Mouse (Mus musculus) ES-CJ7 (cell line): Measurements from ENCODE around the gene Jam2.

Experiments used
- DNase-seq: peaks from one replicate; pipeline ENCODE4 v3.0.0; 2011; ENCODE audit warnings: low read depth, low spot score

The Jam2 gene

DNA sequence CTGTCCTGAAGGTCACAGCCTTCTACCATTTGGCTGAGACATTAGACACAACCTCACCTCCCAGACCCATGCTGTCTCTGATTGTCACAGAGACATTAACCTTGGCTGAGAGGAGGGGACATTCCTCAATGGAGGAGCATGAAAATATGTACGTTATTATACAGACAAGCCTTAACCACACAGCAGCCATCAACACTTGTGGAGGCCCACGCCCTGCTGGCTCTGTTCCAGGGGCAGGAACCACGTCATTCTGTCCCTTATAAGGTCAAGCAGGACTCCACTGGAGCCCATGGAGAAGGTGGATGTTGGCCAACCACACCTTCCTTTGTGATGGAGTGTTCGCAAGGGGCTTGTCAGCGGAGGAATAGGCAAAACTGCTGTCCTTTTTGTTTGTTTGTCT is 5.8 kb downstream of the Jam2 start:
- DNase-seq, result peak; percentile 91

DNA sequence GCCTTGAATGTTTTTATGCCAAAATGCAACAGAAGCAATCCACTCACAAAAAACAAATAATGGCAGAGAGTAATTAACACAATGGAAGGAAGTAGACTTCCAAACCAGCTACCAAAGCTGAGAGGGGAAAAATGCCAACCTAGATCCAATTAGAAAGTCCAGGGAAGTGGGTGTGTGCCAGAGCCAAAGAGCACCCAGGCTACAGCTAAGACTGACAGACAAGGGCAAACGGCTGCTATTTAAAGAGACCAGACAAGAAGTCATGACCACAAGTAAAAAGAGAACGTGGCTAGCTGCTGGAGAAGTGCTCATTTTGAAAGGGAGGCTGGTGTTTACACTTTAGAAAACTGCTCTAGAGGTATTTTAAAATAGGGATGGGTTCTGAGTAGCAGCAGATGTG is 9.4 kb downstream of the Jam2 start:
- peak; percentile 49 for DNase-seq

DNA sequence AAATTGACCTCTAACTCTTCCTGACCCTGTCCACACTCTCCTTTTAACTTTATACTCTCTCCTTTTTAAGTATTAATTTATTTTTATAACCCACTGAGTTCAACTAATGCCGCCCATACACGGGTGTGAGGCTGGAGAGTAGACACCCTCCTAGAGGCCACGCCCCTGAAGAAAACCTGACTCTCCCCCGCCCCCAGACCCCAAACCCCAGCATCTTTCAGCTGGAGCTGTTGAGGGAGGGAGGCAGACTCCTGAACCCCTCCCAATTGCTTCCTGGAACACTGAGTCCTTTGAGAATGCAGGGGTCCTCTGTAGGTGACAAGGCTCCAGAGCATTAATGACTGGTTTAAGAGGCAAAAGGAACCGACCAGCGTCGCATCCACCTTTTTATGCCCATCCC is 11.0 kb downstream of the Jam2 start:
- DNase-seq, result peak; percentile 61

DNA sequence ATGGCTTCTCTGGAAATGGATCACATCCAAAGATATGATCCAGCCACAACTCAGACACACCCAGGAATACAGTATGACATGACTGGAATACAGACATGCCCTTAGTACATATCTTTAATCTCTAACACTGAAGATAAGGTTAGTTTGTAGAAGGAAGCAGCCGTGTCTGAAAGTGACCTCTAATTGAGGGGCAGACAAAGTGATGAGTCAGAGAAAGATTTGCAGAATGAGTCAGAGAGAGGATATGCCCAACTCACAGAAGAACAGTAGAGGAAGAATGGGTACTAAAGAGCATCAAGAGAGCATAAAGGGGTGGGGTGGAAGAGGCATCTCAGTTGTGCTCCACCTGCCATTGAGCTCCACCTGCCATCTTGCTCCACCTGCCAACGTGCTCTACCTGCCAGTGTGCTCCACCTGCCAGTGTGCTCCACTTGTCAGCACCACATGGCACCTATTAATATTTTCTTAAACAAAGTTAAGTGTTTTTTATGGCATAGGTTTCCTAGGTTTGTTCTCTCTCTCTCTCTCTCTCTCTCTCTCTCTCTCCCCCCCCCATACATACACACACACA is 16.8 kb downstream of the Jam2 start:
- DNase-seq, result no peak

DNA sequence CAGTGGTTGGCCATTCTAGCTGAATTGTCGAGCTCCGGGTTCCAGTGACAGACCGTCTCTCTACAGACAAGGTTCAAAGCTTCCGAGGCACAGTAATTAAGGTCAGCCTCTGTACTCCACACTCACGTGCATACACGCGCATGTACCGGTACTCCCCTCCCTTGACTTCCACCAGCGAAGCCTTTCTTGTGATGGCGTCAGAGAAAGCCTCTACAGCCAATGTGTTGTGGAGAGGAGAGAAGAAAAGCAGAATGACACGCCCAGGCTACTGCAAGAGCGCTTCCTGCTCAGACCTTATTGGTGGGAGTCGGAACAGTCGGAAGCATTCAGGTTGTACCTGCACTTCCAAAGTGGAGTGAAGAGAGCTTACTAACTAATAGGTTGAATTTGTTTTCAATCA is 19.5 kb downstream of the Jam2 start:
- peak; percentile 85 for DNase-seq

DNA sequence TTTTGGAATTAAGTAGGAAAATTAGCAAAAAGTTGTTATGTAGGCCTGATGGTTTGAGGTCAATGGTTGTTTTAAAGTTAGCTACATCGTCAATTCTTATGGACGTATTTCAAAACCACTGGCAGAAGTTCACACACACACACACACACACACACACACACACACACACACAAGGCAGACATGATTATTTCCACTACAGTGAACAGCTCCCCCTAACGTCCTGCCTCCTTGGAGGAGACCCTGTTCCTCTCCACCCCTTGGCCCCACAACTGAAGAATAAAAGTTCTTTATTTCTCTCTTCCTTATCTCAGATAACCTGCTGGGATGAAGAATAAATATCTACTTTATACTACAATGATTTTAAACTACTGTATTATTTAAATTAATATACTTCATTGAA is 21.4 kb downstream of the Jam2 start:
- no peak for DNase-seq

DNA sequence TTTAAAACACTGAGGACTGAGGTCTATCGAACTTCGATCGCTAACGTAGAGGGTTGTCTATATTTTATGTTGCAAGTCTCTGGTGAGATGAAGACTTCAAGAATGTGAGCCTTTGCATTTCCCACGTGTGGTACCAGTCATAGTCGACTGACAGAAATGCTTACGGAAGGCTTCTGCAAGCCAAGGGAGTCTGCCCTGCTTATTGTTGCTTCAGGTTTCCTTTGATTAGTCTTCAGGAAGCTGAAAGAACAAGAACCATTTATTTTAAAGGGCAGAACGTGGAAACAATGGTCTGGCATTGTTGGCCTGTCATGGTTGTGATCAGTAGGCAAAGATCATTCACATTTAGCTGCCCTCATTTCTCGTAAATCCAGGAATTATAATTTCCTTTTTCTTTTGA is 22.8 kb downstream of the Jam2 start:
- DNase-seq, result no peak

DNA sequence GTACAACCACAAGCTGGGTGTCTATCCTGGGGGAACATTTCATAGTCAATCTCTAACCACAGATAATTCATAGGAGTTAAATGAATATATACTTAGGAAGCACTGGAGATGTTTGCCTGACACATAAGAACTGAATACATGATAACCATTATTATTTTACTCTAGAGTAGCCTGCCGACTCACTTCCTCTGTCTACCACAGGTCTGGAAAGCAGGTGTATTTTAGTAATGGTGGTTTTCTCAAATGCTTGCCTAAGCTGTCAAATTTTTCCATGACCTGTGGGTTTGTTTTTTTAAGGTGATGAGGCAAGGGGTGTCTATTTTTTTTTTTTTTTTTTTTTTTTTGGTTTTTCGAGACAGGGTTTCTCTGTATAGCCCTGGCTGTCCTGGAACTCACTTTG is 26.1 kb downstream of the Jam2 start:
- no peak for DNase-seq

DNA sequence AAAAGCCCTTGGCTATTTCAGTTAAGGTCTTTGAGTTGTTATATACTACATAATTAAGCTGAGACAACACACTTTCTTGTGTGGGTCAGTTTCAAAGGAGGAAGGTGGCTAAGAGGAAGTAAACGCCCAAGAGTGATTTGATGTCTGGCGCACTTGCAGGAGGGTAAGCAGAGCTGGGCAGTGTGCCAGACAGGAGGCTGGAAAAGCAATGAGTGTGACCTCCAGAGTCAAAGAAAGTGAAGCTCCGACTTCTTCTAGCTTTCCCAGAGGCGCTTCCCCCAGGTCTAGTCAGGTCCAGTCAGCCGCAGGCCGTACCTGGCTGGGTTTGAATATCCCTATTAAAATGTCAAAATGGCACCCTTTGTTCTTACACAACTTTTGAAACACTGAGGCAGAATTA is 28.3 kb downstream of the Jam2 start:
- DNase-seq, result peak; percentile 50

DNA sequence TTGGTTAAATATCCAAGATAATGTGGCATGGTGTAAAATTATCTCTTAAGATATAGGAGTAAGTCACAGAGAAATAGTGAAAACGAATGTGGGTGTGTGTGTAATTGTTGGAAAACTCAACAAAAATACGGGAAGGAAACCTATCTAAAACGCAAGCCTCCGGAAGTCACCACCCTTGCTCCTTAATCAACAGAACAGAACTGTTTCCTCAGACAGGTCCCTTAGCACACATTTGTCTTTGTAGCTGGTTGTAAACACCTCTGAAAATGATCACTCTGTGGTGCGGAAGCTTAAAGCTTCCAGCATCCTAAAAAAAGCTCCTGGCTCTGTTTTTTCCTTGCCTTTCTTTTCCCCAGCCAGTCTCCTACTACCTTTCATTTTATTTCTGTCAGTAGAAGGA is 30.9 kb downstream of the Jam2 start:
- no peak for DNase-seq

DNA sequence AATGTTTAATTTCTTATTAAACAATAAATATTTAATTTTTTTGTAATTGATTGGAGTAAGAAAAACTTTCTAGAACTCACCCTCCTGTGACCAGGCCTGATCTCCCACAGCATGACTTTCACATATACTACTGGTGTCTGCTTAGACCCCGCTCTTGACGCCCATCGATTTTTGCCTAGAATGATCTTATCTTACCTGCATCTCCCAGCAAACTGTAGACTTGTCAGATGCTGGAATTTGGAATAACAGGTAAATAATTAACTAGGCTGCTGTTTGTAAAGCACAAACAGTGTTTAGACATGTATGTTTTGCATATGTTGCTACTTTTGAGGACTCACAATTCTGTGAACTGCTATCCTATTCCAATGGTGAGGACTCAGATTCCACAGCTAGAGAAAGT is 32.3 kb downstream of the Jam2 start:
- no peak for DNase-seq

DNA sequence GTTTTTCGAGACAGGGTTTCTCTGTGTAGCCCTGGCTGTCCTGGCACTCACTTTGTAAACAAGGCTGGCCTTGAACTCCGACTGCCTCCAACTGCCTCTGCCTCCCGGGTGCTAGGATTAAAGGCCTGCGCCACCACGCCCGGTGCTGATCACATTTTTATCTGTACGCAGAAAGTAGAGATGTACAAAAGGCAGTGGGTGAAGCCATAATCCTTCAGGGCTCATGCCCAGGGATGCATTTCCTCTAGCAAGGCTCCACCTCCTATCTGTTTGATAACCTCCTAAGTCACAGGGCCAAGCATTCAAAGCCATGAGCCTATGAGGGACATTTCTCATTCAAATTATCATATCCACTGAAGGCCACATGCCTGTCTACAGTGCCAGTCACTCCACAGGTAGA is 34.0 kb downstream of the Jam2 start:
- DNase-seq, result peak; percentile 25

DNA sequence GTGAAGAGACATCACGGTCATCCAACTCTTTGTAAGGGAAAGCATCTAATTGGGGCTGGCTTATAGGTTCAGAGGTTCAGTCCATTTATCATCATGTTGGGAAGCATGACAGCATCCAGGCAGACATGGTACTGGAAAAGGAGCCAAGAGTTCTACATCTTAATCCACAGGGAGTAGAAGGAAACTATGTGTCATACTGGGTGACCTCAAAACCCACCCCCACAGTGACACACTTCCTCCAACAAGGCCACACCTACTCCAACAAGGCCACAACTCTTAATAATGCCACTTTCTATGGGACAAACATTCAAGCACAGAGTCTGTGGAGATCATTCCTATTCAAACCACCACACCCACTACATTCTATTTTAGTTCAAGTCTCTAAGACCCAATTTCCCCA is 36.3 kb downstream of the Jam2 start:
- no peak for DNase-seq

DNA sequence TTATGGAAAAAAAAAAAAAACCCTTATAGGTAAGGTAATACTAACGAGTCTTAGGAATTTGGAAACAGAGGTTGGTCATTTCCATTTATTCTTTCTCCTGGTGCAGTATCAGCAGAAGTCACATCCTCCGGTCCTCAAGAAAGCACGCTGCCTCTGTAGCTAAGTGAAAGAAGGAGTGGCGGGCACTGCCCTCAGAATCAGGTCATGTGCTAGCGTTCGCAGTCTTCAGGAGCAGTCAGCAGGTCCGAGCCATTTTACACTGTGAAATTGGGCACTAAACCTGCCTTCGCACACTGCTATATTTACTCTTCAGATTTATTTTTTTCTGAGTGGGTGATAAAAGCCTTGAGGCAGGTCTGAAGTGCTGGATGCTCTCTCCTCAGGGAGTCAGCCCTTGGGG is 39.9 kb downstream of the Jam2 start:
- no peak for DNase-seq

DNA sequence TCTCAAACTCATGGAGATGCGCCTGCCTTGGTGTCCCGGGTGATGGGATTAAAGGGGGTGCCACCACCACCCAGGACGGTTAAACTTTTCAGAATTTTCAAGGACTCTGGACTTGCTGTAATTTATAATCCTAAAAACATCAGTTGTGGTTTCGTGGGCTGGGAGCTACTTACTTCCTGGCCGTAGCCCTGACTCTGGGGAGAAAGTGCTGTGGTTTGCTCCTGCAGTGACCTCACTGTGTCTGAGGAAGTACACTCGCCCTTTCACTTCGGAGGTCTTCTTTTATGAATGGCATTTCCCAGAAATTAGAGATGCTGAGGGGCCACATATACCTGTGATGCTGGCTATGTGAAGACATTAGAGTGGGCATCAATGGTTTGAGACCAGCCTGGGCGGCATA is 40.6 kb downstream of the Jam2 start:
- DNase-seq, result no peak

DNA sequence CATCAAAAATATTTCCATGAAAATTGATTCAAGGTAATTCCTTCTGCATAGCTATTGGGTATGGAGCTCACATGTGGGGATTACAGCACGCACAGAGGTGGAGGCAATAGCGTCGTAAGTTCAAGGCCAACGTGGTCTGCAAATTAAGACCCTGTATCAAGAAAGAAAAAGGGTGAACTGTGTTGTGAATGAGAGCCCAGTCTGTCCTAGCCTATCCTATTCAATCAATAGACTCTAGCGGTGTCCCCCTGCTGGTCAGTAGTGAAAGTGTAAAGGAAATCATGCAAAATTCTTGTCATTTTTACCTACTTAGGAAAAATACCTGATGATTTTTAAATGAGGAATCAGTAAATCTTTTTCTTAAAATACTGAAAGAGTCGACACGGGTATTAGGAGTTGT is 43.5 kb downstream of the Jam2 start:
- peak; percentile 61 for DNase-seq

DNA sequence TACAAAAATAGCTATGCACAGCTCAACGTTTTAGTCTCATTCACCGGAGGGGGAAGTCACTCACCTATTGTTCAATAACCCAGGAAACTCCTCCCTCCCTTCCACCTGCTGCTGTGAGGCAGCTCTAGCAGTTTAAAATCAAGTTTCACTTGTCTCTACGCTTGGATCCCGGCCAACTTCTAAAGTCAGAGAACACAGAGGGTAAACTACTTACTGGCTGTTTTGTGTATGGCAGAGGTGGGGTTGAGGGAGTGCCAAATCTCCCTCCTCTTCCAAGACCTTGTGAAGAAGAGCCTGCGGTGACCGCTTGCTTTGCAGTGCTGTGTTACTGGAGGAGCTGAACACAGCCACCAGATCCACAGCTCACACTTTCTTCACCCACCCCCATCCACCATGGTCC is 51.1 kb downstream of the Jam2 start:
- DNase-seq, result peak; percentile 80

DNA sequence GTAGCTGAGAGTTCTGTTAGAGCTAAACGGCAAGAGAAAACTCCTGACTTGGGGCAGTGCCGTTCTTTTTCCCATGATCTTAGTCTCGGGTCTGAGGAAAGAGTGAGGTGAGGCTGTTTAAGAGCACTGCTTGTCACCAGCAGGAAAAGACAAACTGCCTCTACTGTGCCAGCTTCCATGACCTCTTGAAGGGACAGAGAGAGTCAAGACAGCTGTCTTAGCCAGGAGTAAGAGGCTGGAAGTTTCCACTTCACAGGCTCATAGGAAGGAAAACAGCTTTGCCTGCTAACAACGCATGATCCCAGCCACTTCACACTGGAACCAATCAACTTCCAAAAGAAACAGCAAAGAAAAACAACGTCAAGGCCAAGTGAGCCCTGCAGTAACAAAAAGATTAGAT is 57.8 kb downstream of the Jam2 start:
- DNase-seq, result no peak

DNA sequence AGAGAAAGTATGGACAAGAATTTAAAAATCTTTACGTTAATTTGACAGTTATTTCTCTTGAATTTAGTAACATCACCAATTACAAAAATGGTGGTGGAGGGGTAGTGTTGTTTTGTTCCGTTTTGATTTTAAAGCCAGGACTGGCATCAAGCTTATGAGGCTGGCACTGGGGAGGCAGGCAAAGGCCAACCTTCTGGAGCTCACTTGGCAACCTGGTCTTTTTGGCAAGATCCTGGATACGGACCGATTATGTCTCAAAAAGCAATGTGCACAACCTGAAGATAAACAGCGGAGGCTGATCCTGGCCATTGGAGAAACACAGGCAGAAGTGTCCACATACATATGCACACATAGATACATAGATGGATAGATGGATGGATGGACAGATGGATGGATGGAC is 58.8 kb downstream of the Jam2 start:
- no peak for DNase-seq

DNA sequence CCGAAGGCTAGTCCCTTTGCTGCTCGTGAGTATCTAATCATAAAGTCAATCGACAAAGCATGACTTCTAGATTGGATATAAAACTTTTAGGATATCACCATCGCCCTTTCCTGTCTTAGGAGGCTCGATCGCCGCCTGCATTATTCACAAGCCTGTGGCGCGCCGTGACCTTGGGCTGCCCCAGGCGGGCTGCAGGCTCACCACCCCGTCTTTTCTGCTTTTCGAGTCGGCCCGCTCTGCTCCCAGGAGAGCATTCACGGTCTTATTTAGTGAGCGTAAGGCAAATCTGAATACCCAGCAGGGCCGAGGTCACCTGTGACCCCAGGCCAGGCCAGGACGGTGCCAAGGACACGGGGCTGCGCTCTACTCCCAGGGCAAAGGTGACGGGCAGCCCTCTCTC is 60.4 kb downstream of the Jam2 start:
- DNase-seq, result no peak

DNA sequence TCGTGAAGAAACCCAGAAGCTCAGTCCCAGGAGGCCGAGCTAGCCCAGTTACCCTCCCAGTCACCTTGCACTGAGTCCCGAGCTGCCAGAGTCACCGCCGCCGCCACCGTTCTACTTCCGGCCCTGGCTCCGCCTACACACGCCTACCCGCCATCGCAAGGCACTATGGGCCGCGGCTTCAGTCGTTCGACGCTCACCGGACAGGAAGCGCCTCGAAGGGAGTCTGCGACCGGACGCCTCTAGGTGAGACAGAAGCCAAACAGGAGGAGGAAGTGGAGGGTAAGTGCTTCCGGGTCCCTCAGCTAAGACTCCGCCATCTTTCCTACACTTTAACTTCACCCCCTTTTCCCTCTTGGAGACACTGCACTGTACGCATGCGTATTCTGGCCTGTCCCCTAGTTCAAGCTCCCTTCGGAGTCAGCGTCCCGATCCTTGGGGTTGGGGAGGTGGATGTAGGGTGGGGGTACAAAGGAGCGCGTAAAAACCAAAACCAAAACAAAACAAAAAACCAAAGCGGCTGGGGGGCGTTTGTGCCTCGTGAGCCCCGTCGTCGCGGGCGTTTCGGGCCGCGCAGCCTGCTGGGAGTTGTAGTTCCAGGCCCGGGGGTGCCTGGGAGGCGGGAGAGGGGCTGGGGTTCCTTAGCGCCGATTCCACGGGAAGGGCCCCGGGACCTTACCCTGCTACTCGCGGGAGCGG is 61.0 kb downstream of the Jam2 start, which contains the start of gene Gabpa:
Gene Gabpa, plus strand, starts transcription at position 181 of the 696 bp plus-strand sequence.
- peak; percentile 98 for DNase-seq

DNA sequence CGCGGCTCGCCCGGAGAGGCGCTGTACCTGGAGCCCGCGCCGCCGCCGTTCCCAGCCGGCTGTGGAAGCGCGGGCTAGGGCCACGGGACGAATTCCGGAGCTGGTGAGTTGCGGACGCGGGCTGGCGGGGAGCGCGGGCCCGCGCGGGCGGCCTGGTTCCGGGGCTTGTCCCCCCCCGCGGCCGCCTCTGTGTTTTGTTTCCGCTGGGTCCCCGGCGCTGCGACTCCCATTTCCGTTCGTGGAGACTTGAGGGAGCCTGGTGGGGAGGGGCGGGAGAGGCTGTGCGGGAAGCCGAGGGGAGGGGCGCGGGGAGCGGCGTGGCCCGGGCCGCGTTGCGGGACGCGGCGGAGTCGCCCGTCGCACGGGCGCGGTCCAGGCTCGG is 61.5 kb downstream of the Jam2 start, which contains the start of gene Atp5j:
Gene Atp5j, minus strand, starts transcription at position 185 of the 382 bp plus-strand sequence.
- DNase-seq, result no peak

DNA sequence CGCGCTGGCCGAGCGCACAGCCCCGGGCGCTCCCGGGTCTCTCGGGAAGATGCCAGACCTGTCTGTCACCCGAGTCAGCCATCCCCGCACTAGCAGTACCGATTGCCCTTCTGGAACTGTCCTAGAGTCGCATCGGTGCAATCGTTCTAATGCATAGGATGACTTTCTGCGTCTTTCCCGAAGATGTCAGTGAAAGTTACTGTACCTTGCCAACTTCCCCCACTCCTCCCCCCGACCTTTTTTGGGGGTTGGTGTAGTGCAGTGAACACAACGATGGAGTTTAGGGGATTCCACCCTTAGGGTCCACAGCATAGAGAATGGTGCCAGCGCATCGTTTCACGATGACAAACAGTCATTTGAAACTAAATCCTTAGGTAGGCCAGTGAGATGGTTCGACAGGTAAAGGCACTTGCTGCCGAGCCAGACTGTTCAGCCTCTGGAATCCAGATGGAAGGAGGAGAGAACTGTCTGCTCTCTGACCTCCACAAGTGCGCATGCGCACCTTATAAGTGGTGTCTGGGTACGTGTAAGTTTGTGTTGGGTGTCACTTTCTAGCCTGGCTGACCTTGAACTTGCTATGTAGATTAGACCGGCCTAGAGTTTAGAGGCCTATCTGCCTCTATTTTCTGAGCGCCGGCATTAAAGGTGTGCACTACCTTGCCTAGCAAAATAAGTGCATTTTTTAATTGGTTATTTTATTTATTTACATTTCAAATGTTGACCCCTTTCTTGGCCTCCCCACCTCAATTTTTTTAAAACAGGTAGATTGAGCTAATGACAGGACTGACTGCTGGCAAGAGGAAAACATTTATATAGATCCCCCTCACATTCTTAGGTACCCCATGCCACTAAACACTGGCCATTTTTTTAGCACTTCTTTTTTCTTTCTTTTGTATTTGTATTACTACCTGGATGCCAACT is 62.2 kb downstream of the Jam2 start:
- peak; percentile 95 for DNase-seq
